Mouse (Mus musculus) left cerebral cortex, postnatal 10 days (tissue): ENCODE measurements around the gene Gtf2h3. TPM values are rescaled to one million over a fixed set of nuclear protein-coding genes. Genes with fewer than 3 reads are reported as not detected.
"Not testable (repeated sequence)": the region's sequence is repeated elsewhere in the genome, so short reads cannot be mapped to it uniquely, and the experiment has no call there.

ENCODE experiments used
- DNase-seq, 2 experiments: peaks; one replicate each; pipeline ENCODE4 v3.0.0; 2021 to 2022; ENCODE audit warnings: low spot score in 2 of 2, mixed read lengths in 1 of 2; ENCODE audit errors: extremely low spot score in 1 of 2
- intact Hi-C: fragments of 180-260 bp; cut with DNase I; formaldehyde crosslinking; loops from one replicate; pipeline ENCODE4 v1.15.1; 2025
- total RNA-seq, 2 experiments: library from RNA; stranded (reverse); gene quantifications; 2 replicates each; pipeline ENCODE4 v1.2.3; 2021

Gtf2h3 gene
- total RNA-seq, 2 experiments from 2014 or later, result 28.1 to 28.7 TPM

- intact Hi-C loops, result no loop called here
- peak; percentile 86 to 93 for DNase-seq
Measured at GRCm38 (mm10) chr5:124552558-124553307, 26.2 kb upstream of the Gtf2h3 start, which contains the start of gene Ddx55. Ddx55 (plus strand) TSS chr5:124552864.

GRCm38 (mm10) chr5:124553607-124554006 lies 25.3 kb upstream of the Gtf2h3 start:
- intact Hi-C loops, result no loop called here
- DNase-seq, result no peak

DNA sequence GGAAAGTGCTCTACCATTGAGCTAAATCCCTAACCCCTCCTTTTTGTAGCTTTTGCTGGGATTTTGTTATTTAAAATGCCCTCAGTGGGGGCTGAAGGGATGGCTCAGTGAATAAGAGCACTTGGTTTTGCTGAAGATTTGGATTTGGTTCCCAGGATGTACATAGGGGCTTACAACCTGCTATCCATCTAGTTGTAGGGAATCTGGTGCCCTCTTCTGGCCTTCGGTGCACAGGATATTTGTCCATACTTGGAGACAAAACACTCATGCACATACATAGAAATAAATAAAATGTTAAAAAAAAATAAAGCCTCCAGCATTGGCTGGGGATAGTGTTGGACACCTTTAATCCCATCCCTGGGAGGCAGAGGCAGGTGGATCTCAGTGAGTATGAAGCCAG lies 23.8 kb upstream of the Gtf2h3 start:
- intact Hi-C loops, result no loop called here
- DNase-seq, result no peak

DNA sequence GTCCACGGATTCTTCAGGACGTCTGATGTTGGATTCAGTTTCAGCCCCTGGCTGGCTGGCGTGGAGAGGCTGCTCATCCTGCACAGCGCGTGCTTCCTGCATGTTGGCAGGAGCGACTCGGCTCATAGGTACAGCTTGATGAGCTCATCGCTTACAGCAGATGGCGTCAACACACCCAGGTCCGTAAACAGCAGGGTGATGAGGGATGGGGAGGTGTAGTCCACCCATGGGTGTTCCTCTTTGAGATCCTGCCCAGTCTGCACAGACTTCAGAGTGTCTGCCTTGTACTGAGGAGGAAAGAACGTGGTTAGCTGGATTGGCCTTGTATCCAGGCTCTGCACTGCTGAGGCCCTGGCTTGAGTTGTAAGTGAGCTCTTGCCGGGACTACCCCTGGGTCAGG lies 7.9 kb upstream of the Gtf2h3 start:
- intact Hi-C loops, result no loop called here
- peak in 1 of 2 experiments; percentile 24 for DNase-seq

DNA sequence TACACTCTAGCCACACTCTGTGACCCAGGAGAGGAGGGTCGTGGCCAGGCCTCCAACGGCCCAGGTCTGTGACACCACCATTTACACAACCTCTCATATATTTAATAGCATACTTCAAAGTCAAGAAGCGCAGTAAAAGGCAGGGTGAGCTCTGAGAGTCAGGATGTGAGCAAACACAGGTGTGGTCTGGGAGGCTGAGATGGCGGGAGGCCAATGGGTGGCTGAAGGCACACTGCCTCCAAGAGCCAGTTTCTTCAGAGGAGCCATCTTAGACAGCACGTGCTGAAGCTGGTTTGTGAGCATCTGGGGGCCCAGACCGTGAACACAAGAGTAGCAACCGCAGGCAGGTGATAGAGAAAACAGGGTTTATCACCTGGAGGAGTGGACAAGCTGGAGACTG lies 3.5 kb upstream of the Gtf2h3 start:
- DNase-seq, result no peak
- intact Hi-C loops, result no loop called here

DNA sequence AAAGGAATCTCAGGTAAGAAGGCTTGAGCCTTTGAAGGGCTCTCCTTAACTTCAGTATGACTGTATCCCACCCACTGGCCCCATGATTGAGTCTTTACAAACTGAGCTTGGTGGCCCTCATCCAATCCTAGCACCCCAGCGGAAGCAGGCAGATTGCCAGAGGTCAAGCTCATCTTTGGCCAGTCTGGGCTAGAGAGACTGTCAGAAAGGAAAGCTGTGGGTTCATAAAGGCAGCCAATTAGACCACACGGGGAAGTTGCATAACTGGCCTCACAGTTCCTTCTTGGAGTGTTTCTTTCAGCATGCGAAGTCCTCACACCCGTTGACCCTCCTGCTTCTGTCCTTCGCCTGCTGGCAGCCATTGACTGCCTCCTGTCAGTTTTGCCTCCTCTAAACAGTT lies 3.6 kb downstream of the Gtf2h3 start:
- intact Hi-C loops, result no loop called here
- no peak for DNase-seq

DNA sequence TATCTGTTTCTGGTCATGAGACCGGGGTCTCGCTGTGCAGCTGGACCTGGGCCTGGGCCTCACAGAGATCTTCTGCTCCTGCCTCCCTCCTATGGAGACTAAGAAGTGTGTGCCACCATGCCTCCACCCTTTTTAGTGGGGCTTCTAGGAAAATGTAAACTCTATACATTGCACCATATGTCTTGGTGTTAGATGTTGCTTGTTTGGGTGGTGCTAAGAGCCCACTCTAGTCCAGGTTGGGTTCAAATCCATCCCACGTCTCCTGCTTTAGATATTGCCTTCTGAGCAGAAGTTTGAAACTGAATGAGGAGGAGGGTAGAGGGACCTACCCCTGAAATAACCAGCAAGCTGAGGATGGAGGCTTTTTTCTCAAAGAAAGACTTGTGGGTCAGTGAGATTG lies 13.8 kb downstream of the Gtf2h3 start:
- intact Hi-C loops, result no loop called here
- no peak for DNase-seq

DNA sequence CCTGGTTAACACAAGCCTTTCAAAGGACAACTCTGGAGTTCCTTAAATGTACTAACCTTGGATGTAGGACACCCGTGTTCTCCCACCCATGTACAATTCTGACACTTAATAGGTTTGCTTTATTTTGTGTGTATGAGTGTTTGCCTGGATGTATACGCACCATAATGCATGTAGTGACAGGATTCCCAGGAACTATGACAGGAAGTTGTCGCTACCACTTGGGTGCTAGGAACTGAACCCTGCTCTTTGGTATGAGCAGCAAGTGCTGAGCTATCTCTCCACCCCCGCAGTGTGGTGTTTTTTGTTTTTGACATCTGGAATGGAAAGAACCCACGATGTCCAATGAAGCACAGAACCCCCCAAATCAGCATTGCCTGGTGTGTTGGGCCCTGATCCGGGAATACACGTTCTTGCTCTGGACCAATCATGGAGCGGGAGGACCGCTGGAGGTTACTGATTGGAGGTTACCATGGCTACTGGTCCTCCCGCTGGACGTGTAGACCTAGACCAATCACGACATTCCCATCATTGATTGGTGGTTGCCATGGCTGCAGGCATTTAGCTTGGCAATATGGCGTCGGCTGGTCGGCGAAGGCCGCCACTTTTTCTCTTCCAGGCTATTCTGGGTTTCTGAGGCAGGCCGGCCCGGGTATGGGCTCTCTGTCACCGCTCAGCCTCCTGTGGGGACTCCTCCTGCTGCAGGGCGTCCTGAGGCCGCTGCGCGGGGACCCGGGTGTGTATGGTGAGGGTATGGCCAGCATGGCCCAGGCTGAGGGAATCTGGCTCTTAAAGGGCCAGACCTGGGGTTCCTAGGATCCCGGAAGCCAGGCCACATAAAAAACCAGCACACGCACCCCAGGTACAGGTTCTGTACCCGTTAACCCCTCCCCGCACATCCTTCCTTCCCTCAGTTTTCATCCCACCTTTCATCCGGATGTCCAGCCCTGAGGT lies 19.6 kb downstream of the Gtf2h3 start:
- intact Hi-C loops, result no loop called here
- peak; percentile 95 to 97 for DNase-seq

DNA sequence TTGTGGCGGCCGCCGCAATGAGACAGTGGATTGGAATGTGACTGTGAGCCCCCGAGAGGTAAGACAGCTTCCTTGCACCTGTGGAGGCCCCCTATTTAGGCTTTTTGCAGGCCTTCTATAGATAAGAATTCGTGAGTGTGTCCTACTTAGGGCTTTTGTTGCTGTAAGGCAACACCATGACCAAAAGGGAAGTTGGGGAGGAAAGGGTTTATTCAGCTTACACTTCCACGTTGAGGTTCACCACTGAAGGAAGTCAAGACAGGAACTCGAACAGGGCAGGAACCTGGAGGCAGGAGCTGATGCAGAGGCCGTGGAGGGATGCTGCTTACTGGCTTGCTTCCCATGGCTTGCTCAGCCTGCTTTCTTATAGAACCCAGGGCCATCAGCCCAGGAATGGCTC lies 20.8 kb downstream of the Gtf2h3 start:
- intact Hi-C loops, DNase-seq: not testable (repeated sequence)

DNA sequence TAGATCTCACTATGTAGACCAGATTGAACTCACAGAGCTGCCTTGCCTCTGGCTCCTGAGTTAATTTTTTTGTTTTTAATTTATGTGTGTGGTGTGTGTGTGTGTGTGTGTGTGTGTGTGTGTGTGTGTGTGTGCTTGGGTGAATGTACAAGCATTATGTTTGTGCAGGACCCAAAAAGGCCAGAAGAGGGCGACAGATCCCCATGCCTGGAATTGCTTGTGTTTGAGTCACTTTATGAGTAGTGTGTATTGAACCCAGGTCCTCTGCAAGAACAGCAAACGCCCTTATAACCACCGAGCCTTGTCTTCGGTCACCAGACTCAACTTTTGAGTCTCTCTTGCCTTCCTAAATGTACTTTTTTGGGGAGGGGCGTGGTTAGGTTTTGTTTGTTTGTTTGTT lies 23.4 kb downstream of the Gtf2h3 start:
- peak in 1 of 2 experiments; percentile 34 for DNase-seq
- intact Hi-C loops, result no loop called here

DNA sequence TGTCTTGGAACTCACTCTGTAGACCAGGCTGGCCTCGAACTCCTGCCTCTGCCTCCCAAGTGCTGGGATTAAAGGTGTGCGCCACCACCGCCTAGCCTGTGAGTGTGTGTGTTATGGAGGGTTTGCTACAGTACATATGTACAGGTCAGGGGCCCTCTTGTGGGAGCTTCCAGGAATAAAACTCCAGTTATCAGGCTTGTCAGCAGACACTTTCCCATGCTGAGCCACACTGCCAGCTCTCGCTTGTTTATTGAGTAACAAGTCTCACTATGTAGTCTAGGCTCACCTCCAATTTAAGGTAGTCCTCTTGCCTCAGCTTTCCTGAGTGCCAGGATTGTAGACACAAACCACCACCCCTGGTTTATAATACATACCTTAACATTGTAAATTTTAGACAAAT lies 25.4 kb downstream of the Gtf2h3 start:
- intact Hi-C loops, result no loop called here
- DNase-seq, result no peak

DNA sequence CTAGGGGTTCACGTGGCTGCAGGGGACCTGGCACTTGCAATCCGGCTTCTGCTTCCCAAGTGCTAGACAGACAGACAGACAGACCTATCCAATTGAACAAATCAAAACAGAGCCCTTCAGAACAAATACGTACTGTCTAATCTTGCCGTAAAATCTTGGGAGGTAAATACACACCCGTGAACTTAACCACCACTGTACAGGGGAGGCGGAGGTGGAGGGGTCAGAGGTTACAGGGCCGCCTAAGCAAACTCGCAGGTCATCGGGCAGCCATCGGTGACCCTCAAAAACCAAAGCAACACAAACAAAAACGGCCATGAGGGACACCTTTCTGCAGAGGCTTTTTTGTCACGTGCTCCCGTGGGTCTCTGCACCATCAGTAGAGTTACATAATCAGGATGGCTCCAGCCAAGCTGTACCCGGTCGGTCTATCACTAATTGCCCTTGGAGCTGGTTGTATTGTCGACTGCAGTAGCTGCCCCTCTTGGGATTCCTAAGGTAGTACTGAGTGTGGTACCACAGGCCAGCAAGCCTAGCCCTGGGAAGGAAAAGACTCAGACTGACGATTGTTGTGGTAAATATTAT lies 26.2 kb downstream of the Gtf2h3 start:
- DNase-seq, result no peak
- intact Hi-C loops, result no loop called here

DNA sequence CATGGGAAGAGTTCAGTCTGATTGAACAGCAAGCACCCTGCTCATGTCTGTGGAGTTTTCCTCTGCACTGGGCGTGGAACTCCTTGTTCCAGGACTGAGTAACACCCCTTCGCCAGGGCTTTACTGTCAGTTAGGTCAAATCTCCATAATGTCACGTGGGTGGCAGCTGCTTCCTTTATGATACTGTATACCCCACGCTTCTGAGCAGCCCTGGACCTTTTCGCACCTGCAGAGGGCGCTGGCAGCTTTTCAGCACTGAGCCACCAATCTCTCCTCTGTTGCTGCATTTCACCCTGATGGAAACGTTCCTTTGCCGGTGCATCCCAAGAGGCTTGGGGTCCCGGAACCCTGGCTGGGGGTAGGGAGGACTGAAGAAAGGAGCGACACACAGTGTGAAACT lies 32.0 kb downstream of the Gtf2h3 start:
- intact Hi-C loops, result no loop called here
- DNase-seq, result no peak

GRCm38 (mm10) chr5:124614709-124615108 lies 35.8 kb downstream of the Gtf2h3 start:
- intact Hi-C loops, result no loop called here
- DNase-seq, result peak in 1 of 2 experiments; percentile 50

DNA sequence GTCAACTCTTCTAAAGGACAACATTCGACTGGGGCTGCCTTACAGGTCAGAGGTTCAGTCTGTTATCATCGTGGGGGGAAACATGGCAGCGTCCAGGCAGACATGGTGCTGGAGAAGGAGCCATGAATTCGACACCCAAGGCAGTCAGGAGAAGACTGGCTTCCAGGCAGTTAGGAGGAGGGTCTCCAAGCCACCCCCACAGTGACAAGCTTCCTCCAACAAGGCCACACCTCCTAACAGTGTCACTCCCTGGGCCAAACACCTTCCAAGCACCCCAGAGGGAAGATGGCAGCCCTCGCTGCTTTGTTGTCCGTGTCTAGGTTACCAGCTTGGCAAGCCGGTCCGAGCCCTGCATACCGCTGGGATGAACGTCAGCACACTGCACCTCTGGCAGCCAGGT lies 39.8 kb downstream of the Gtf2h3 start:
- no peak for DNase-seq
- intact Hi-C loops, result no loop called here

DNA sequence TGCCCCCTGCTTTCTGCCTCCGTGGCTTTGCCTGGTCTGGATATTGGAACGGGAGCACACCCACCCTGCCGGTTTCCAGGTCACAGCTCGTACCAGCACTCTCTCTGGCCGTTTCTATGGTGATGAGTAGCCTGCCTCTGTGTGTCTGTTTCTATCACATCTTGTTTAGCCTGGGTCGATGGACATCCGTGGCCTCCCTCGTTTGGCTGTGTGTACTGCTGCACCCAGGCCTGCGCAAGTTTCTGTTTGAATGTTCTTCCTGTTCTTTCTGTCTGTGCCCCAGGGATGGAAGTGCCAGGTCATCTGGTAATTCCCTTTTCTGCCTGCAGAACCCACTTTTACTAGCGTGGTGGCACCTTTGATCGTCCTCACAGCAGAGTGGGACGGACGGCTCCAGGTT lies 42.4 kb downstream of the Gtf2h3 start:
- no peak for DNase-seq
- intact Hi-C loops, result no loop called here

GRCm38 (mm10) chr5:124622890-124623289 lies 44.0 kb downstream of the Gtf2h3 start:
- peak in 1 of 2 experiments; percentile 63 for DNase-seq
- intact Hi-C loops, result no loop called here

GRCm38 (mm10) chr5:124624291-124624690 lies 45.4 kb downstream of the Gtf2h3 start:
- no peak for DNase-seq
- intact Hi-C loops, result no loop called here
